Mouse (Mus musculus) midbrain, embryonic 14.5 days (tissue): ENCODE data around the gene Cetn3. TPM values are rescaled to one million over a fixed set of nuclear protein-coding genes. Genes with fewer than 3 reads are reported as not detected.

Experiments
- ATAC-seq: fragments of 200-750 bp; cut with Nextera tagmentation; 2 replicates; pipeline ENCODE4 v1.8.0; 2017; ENCODE audit warnings: moderate number of reproducible peaks, moderate library complexity; ENCODE audit not compliant: low FRiP score, low TSS enrichment
- DNase-seq: peaks from one replicate; pipeline ENCODE4 v3.0.0-alpha.2; 2015
- H3K27ac ChIP-seq: fragments of 300-500 bp; sonication (generic); replicated peaks from 2 replicates; pipeline ENCODE4 v1.5.1; 2014; ENCODE audit warnings: mild to moderate bottlenecking, low read depth, low read length, moderate library complexity
- H3K27me3 ChIP-seq: fragments of 300-500 bp; sonication (generic); 2 replicates; pipeline ENCODE4 v1.6.1; 2014; ENCODE audit warnings: low read length, control low read depth, mixed read lengths; ENCODE audit not compliant: control insufficient read depth, insufficient read depth
- H3K36me3 ChIP-seq: fragments of 300-500 bp; sonication (generic); 2 replicates; pipeline ENCODE4 v1.6.1; 2014; ENCODE audit warnings: low read length, control low read depth; ENCODE audit not compliant: control insufficient read depth, insufficient read depth
- H3K4me1 ChIP-seq: fragments of 300-500 bp; sonication (generic); 2 replicates; pipeline ENCODE4 v1.6.1; 2014; ENCODE audit warnings: mild to moderate bottlenecking, antibody characterized with exemption, low read length, control low read depth; ENCODE audit not compliant: control insufficient read depth, insufficient read depth
- H3K4me2 ChIP-seq: fragments of 300-500 bp; sonication (generic); 2 replicates; pipeline ENCODE4 v1.6.1; 2014; ENCODE audit warnings: mild to moderate bottlenecking, low read length, moderate library complexity
- H3K4me3 ChIP-seq: fragments of 300-500 bp; sonication (generic); replicated peaks from 2 replicates; pipeline ENCODE4 v1.5.1; 2014; ENCODE audit warnings: low read depth, low read length
- H3K9ac ChIP-seq: fragments of 300-500 bp; sonication (generic); replicated peaks from 2 replicates; pipeline ENCODE4 v1.6.1; 2014; ENCODE audit warnings: mild to moderate bottlenecking, low read length, moderate library complexity
- H3K9me3 ChIP-seq: fragments of 300-500 bp; sonication (generic); 2 replicates; pipeline ENCODE4 v1.6.1; 2016; ENCODE audit warnings: low read length, control low read depth, mixed read lengths; ENCODE audit not compliant: control insufficient read depth
- WGBS: fragments of 180-500 bp; shearing (Covaris S2); extraction: QIAGEN DNeasy Blood & Tissue Kit; methylation state at CpG from one replicate; pipeline ENCODE4 v1.1.7; 2014; 5-methylcytosine and 5-hydroxymethylcytosine counted together
- polyA plus RNA-seq: library from polyadenylated mRNA; unstranded; fragments of >200 nt; fragmentation: Nextera tagmentation; extraction: Ambion mirVana; gene quantifications from 2 replicates; pipeline ENCODE4 v1.2.1, GENCODE M21; 2014

Cetn3 gene
- polyA plus RNA-seq, 1 experiment from 2014 or later: 261 TPM

GRCm38 (mm10) chr13:81761566-81762186 lies 21.2 kb upstream of the Cetn3 start:
- H3K36me3 ChIP-seq: no peaks in the 10 kb centered on the region
- no peak overlapping the region for H3K27ac ChIP-seq
- H3K9me3 ChIP-seq: no peaks in the 10 kb centered on the region
- no peaks in the 10 kb centered on the region for H3K27me3 ChIP-seq
- 33% methylated on average over 14 of the region's 14 CpGs for WGBS
- no peaks in the 10 kb centered on the region for H3K4me1 ChIP-seq
- 0 out of 2 replicates have a peak overlapping the region, but pooled peaks have one; percentile 23 for H3K4me2 ChIP-seq
- H3K9ac ChIP-seq: no peak overlapping the region
- DNase-seq (peak; percentile 88), ATAC-seq (peak; percentile 63; the same call in 1 of the 2 replicates)
- no peak overlapping the region for H3K4me3 ChIP-seq

- 92% methylated on average over 5 of the region's 5 CpGs for WGBS
- H3K9ac ChIP-seq: no peak overlapping the region
- no peaks in the 10 kb centered on the region for H3K36me3 ChIP-seq
- DNase-seq (no peak), ATAC-seq (no peak)
- H3K4me1 ChIP-seq: no peaks in the 10 kb centered on the region
- no peaks in the 10 kb centered on the region for H3K27me3 ChIP-seq
- H3K27ac ChIP-seq: no peak overlapping the region
- no peaks in the 10 kb centered on the region for H3K9me3 ChIP-seq
- H3K4me3 ChIP-seq: no peak overlapping the region
- H3K4me2 ChIP-seq: no peak overlapping the region
Observed at GRCm38 (mm10) chr13:81764173-81764572, 18.7 kb upstream of the Cetn3 start.

GRCm38 (mm10) chr13:81767038-81767659 lies 15.7 kb upstream of the Cetn3 start:
- ATAC-seq: peak; percentile 51; the same call in 1 of the 2 replicates
- no peaks in the 10 kb centered on the region for H3K36me3 ChIP-seq
- no peak overlapping the region for H3K9ac ChIP-seq
- no peak overlapping the region for H3K4me3 ChIP-seq
- WGBS: 81% methylated on average over 7 of the region's 7 CpGs
- no peak overlapping the region for H3K4me2 ChIP-seq
- no peaks in the 10 kb centered on the region for H3K27me3 ChIP-seq
- no peaks in the 10 kb centered on the region for H3K4me1 ChIP-seq
- peak; percentile 85 for DNase-seq
- H3K9me3 ChIP-seq: no peaks in the 10 kb centered on the region
- H3K27ac ChIP-seq: no peak overlapping the region

GRCm38 (mm10) chr13:81776217-81776616 lies 6.7 kb upstream of the Cetn3 start:
- Histone ChIP-seq H3K9me3 (no peaks in the 10 kb centered on the region), H3K4me1 (no peaks in the 10 kb centered on the region), H3K9ac (no peak overlapping the region), H3K27me3 (no peaks in the 10 kb centered on the region), H3K4me3 (no peak overlapping the region), H3K4me2 (no peak overlapping the region), H3K36me3 (no peaks in the 10 kb centered on the region), H3K27ac (no peak overlapping the region)
- WGBS: 88% methylated on average over 3 of the region's 3 CpGs
- no peak for DNase-seq
- ATAC-seq: no peak

GRCm38 (mm10) chr13:81782475-81782874 lies 402 bp upstream of the Cetn3 start:
- peak overlapping the region; percentile 91 for H3K9ac ChIP-seq
- peak overlapping the region; percentile 75 for H3K4me3 ChIP-seq
- peak overlapping the region; percentile 99 for H3K27ac ChIP-seq
- DNase-seq (no peak), ATAC-seq (no peak)
- WGBS: 43% methylated on average over 9 of the region's 9 CpGs
- peak overlapping the region; percentile 74 for H3K4me2 ChIP-seq
- H3K9me3 ChIP-seq: no peaks in the 10 kb centered on the region
- peaks cover 17% of the 10 kb centered on the region; the same call in 1 of the 2 replicates for H3K4me1 ChIP-seq
- H3K27me3 ChIP-seq: no peaks in the 10 kb centered on the region
- H3K36me3 ChIP-seq: peaks cover 8% of the 10 kb centered on the region; the same call in 1 of the 2 replicates

- DNase-seq (peak; percentile 97), ATAC-seq (peak; percentile 98)
- Histone ChIP-seq H3K4me1 (peaks cover 17% of the 10 kb centered on the region; the same call in 1 of the 2 replicates), H3K27ac (peak overlapping the region; percentile 99), H3K9me3 (no peaks in the 10 kb centered on the region), H3K36me3 (peaks cover 16% of the 10 kb centered on the region), H3K27me3 (no peaks in the 10 kb centered on the region), H3K9ac (peak overlapping the region; percentile 91), H3K4me3 (peak overlapping the region; percentile 75), H3K4me2 (peak overlapping the region; percentile 74)
- WGBS: under 1% methylated on average over 62 of the region's 62 CpGs
Observed at GRCm38 (mm10) chr13:81783405-81784342, 797 bp downstream of the Cetn3 start.

GRCm38 (mm10) chr13:81785766-81786480 lies 3.0 kb downstream of the Cetn3 start:
- H3K4me3 ChIP-seq: no peak overlapping the region

GRCm38 (mm10) chr13:81790160-81790559 lies 7.3 kb downstream of the Cetn3 start:
- Histone ChIP-seq H3K9ac (no peak overlapping the region), H3K27ac (no peak overlapping the region), H3K4me1 (0 out of 2 replicates have a peak, but pooled peaks cover 10% of the 10 kb centered on the region), H3K4me2 (no peak overlapping the region), H3K4me3 (no peak overlapping the region), H3K36me3 (peaks cover 36% of the 10 kb centered on the region), H3K9me3 (no peaks in the 10 kb centered on the region), H3K27me3 (no peaks in the 10 kb centered on the region)
- DNase-seq (no peak), ATAC-seq (no peak)
- 97% methylated on average over 8 of the region's 8 CpGs for WGBS

More at GRCm38 (mm10) chr13:81785766-81786480, 3.0 kb downstream of the Cetn3 start:
- peaks cover 22% of the 10 kb centered on the region for H3K36me3 ChIP-seq
- no peaks in the 10 kb centered on the region for H3K27me3 ChIP-seq
- ATAC-seq (no peak), DNase-seq (no peak)
- H3K4me2 ChIP-seq: 0 out of 2 replicates have a peak overlapping the region, but pooled peaks have one; percentile 19
- peaks cover 17% of the 10 kb centered on the region; the same call in 1 of the 2 replicates for H3K4me1 ChIP-seq
- H3K9me3 ChIP-seq: no peaks in the 10 kb centered on the region
- no peak overlapping the region for H3K27ac ChIP-seq
- no peak overlapping the region; the same call in 1 of the 2 replicates for H3K9ac ChIP-seq
- WGBS: 79% methylated on average over 11 of the region's 11 CpGs
